Mouse (Mus musculus) neutrophil, adult 59 days (primary cell): ENCODE data around the gene Abcg5. TPM values are rescaled to one million over a fixed set of nuclear protein-coding genes. Genes with fewer than 3 reads are reported as not detected.

Experiments used
- total RNA-seq, 2 experiments: library from RNA; stranded (reverse); gene quantifications; 1 replicate in 1 of 2; 2 replicates in 1 of 2; pipeline ENCODE4 v1.2.4; 2023

Abcg5 gene
- total RNA-seq, result not detected

GRCm38 (mm10) chr17:84682734-84683717 is at the start of gene Abcg5:
TSS of gene Abcg5 (minus strand) at chr17:84683011.

DNA sequence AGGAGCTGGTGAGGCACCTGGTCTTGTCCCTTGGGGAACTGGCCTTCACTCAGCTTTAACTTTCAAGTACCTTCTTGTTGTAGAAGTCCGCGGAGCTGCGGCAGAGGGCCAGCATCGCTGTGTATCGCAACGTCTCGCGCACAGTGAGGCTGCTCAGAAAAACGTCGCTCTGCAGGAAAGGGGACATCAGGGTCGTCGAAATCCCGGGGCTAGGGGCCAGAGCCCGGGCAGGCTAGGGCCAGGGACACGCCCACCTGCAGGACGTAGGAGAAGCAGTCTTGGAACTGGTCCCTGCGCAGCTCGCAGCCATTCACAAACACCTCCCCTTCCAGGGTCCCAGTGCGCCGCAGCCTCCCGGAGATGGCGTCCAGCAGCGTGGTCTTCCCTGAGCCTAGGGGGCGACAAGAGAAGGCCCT is 6.9 kb downstream of the Abcg5 start, which contains the start of gene Abcg8:
TSS of gene Abcg8 (plus strand) at position 352 of the 416 bp plus-strand sequence.

GRCm38 (mm10) chr17:84626276-84626856 is 56.4 kb downstream of the Abcg5 start, which contains the start of gene Dync2li1:
TSS of gene Dync2li1 (plus strand) at chr17:84626496.

Other genes with a start within 250 kb of the Abcg5 start
- gene Thada, start 216.8 kb downstream of the Abcg5 start, total RNA-seq, result 10 to 100 TPM; 13.4 to 15.1 TPM
- gene Plekhh2, start 171.1 kb downstream of the Abcg5 start, total RNA-seq, result under 1 TPM in 1 of 2 experiments, not detected in 1; 0.15 TPM
- 1 to 10 TPM in 1 of 2 experiments, under 1 TPM in 1; 0.64 to 1.4 TPM for gene Dync2li1, start 56.5 kb downstream of the Abcg5 start, total RNA-seq
- gene Abcg8, start 6.7 kb downstream of the Abcg5 start, total RNA-seq, result not detected
- 10 to 100 TPM; 14.1 to 17.0 TPM for gene Lrpprc, start 107.8 kb upstream of the Abcg5 start, total RNA-seq